Mouse (Mus musculus) heart, adult 8-10 months (tissue): ENCODE data around the gene Trim44. TPM values are rescaled to one million over a fixed set of nuclear protein-coding genes. Genes with fewer than 3 reads are reported as not detected.

ENCODE experiments used
- DNase-seq: peaks from one replicate; pipeline ENCODE4 v3.0.0; 2022; ENCODE audit warnings: low spot score
- total RNA-seq, 4 experiments: library from RNA; stranded (reverse); gene quantifications; 2 replicates each; pipeline ENCODE4 v1.2.4; 2022

Trim44 gene
- total RNA-seq, 4 experiments from 2014 or later = 25.6 to 29.4 (median 27.3) TPM

GRCm38 (mm10) chr2:102291533-102291932 lies 116.1 kb downstream of the Trim44 start:
- DNase-seq = no peak

DNA sequence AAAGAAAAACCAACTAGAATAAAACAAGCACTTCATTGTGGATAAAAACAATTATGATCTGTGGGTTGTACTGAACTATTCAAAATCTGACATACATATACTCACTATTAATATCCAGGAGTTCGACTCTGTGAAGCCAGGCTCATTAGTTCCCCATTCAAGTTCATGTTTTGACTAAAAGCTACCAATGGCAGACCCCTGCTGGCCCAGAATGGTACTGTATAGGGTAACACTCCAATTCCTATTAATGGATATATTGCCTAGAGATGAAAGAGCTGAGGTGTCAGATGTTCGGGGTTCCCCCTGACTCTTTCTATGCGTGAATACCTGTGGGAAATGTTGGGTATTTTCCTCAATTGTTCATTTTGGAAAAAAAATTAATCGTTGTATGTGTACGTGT lies 117.6 kb downstream of the Trim44 start:
- DNase-seq = no peak

DNA sequence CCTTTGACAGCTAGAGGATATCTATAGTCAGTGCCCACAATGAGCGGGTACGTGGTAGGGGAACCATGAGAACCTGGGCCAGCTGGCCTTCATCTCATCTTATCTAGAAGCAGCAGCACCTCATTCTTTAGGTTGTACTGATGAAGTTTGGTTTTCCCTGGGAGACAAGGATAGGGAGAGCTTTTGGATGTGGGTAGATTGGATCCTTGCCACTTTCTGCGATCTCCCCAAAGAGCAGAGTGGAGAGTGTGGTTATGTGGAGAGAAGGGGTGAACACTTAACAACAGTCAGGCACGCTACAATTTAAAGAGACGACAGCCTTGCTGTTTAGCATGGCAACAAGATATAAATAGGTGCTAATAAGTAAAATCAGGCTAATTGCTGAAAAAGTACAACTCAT lies 119.0 kb downstream of the Trim44 start:
- no peak for DNase-seq

DNA sequence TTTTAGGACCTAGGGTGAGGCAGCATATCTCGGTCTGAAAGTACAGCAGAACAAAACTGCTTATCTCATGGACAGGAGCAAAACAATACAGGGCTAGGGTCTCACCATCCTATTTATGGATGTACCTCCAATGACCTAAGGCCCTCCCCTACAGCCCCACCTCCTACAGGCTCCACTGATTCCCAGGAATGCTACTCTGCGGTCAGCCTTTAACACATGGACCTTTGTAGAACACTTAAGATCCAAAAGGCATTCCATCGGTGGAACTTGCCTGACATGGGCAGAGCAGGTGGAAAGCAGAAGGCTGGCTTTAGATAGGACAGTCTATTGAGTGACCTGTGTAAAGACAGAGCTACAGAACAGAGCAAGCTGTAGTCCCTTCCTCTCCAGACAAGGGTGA lies 120.3 kb downstream of the Trim44 start:
- no peak for DNase-seq

- no peak for DNase-seq
These were observed 125.5 kb downstream of the Trim44 start for GRCm38 (mm10) chr2:102282081-102282480.

- no peak for DNase-seq
These were observed 127.8 kb downstream of the Trim44 start for GRCm38 (mm10) chr2:102279779-102280178.

GRCm38 (mm10) chr2:102277946-102278345 lies 129.7 kb downstream of the Trim44 start:
- no peak for DNase-seq

- DNase-seq = no peak
These were observed 134.3 kb downstream of the Trim44 start for GRCm38 (mm10) chr2:102273280-102273679.

GRCm38 (mm10) chr2:102267582-102268339 lies 139.9 kb downstream of the Trim44 start:
- DNase-seq = no peak

- DNase-seq = no peak
These were observed 140.7 kb downstream of the Trim44 start for GRCm38 (mm10) chr2:102266911-102267310.

DNA sequence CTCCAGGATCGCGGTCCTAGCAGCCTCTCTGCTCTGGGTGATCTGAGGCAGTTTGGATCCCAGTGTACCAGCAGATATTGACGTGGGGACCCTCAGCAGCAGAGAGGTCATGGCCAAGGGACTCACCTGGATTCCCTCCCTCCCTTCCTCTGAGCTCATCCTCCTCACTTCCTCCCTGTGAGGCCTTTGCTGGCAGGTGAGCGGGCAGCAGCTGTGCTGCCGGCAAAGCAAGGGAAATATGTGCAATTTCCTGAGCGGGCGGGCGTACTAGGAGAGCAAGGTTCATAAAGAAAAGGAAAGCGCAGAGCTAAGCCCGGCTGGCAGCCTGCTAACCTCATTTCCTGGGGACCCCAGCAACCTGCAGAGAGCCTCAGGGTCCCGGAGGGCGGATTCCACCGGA lies 148.5 kb downstream of the Trim44 start:
- DNase-seq = peak; percentile 56

- DNase-seq = no peak
These were observed 148.9 kb downstream of the Trim44 start for GRCm38 (mm10) chr2:102258682-102259081.

GRCm38 (mm10) chr2:102257964-102258605 lies 149.5 kb downstream of the Trim44 start:
- no peak for DNase-seq

DNA sequence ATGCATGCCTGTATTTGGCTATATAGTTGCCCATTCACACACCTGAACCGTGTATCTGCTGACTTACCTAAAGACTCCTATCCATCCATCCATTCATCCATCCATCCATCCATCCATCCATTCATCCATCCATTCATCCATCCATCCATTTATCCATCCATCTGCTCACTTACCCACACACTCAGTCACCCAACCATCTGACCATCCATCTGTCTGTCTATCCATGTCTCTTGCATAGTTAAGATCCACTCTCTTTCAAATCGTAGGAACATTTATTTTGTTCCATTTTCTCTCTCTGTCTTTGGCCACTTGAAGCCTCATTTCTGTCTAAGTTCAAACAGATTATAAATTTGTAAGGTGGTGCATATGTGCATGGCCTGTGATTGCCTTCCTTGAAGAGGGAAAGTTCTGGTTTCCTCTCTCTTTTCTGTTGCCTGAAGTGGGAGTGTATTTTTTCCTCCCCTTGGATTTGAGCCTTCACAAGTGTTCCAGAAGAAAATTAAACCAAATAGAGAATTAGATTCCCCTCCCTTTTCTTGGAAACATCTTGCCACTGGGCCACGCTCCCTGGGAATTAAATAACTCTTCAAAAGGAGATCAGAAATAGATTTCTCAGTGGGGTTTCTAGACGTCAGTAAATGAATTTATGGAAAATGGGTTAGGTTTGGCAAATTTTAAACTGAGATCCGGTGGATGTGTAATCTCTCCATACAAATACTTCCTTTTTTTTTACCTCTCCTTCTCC lies 150.9 kb downstream of the Trim44 start:
- DNase-seq = no peak

- DNase-seq = no peak
These were observed 151.5 kb downstream of the Trim44 start for GRCm38 (mm10) chr2:102256100-102256499.

- DNase-seq = no peak
These were observed 154.4 kb downstream of the Trim44 start for GRCm38 (mm10) chr2:102253204-102253603.

GRCm38 (mm10) chr2:102252651-102253050 lies 155.0 kb downstream of the Trim44 start:
- no peak for DNase-seq

Other genes with a start within 250 kb of the Trim44 start
- gene Ldlrad3, start 221.4 kb downstream of the Trim44 start, total RNA-seq = 1 to 10 TPM; 3.1 to 3.7 (median 3.4) TPM
- under 1 TPM; 0.25 to 0.63 (median 0.51) TPM for gene Fjx1, start 44.7 kb upstream of the Trim44 start, total RNA-seq
- 1 to 10 TPM; 1.3 to 2.8 (median 2.4) TPM for gene Pamr1, start 142.2 kb upstream of the Trim44 start, total RNA-seq